Mouse (Mus musculus) limb, embryonic 13.5 days (tissue): ENCODE measurements around the gene Msl1. TPM values are rescaled to one million over a fixed set of nuclear protein-coding genes. Genes with fewer than 3 reads are reported as not detected.

ENCODE experiments used
- ATAC-seq: fragments of 200-750 bp; cut with Nextera tagmentation; 2 replicates; pipeline ENCODE4 v1.8.0; 2017; ENCODE audit warnings: low read depth, moderate number of reproducible peaks, moderate TSS enrichment; ENCODE audit not compliant: low FRiP score
- H3K27ac ChIP-seq: fragments of 300-500 bp; sonication (generic); 2 replicates; pipeline ENCODE4 v1.5.1; 2015; ENCODE audit warnings: inconsistent platforms, mild to moderate bottlenecking, moderate library complexity
- H3K27me3 ChIP-seq: fragments of 300-500 bp; sonication (generic); 2 replicates; pipeline ENCODE4 v1.6.1; 2015; ENCODE audit warnings: mild to moderate bottlenecking, inconsistent platforms
- H3K36me3 ChIP-seq: fragments of 300-500 bp; sonication (generic); 2 replicates; pipeline ENCODE4 v1.6.1; 2015; ENCODE audit warnings: inconsistent platforms, mild to moderate bottlenecking, moderate library complexity
- H3K4me1 ChIP-seq: fragments of 300-500 bp; sonication (generic); 2 replicates; pipeline ENCODE4 v1.6.1; 2015; ENCODE audit warnings: inconsistent platforms
- H3K4me2 ChIP-seq: fragments of 300-500 bp; sonication (generic); replicated peaks from 2 replicates; pipeline ENCODE4 v1.6.1; 2015; ENCODE audit warnings: inconsistent platforms, mild to moderate bottlenecking, moderate library complexity
- H3K4me3 ChIP-seq: fragments of 300-500 bp; sonication (generic); 2 replicates; pipeline ENCODE4 v1.5.1; 2015; ENCODE audit warnings: moderate library complexity, mild to moderate bottlenecking, inconsistent platforms
- H3K9ac ChIP-seq: fragments of 300-500 bp; sonication (generic); 2 replicates; pipeline ENCODE4 v1.6.1; 2015; ENCODE audit warnings: mild to moderate bottlenecking, inconsistent platforms
- H3K9me3 ChIP-seq: fragments of 300-500 bp; sonication (generic); 2 replicates; pipeline ENCODE4 v1.6.1; 2016; ENCODE audit warnings: inconsistent platforms
- WGBS: fragments of 180-500 bp; shearing (Covaris S2); methylation state at CpG from one replicate; pipeline ENCODE4 v1.1.7; 2015; 5-methylcytosine and 5-hydroxymethylcytosine counted together
- polyA plus RNA-seq: library from polyadenylated mRNA; unstranded; fragments of >200 nt; fragmentation: Nextera tagmentation; extraction: Ambion mirVana; gene quantifications from 2 replicates; pipeline ENCODE4 v1.2.1, GENCODE M21; 2015

Msl1 gene
- polyA plus RNA-seq, 1 experiment from 2014 or later, result 29.2 TPM

DNA sequence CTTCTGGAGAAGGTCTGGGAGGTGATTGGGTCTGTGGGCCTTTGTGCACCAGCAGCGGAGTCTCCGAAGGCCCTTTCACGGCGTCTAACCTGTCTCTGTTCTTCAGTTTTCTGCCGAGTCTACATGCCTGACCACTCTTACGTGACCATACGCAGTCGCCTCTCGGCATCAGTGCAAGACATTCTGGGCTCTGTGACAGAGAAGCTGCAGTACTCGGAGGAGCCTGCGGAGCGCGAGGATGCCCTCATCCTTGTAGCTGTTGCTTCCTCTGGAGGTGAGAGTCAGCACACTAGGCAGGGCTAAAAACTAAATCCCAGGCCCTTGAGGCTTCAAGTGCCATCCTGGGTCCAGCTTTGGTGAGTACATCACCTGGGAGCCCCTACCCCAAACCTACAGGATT lies 50.7 kb downstream of the Msl1 start:
- Histone ChIP-seq H3K9ac (no peak overlapping the region), H3K9me3 (no peaks in the 10 kb centered on the region), H3K4me1 (peaks cover 19% of the 10 kb centered on the region), H3K27me3 (peaks cover 3% of the 10 kb centered on the region; the same call in 1 of the 2 replicates), H3K27ac (no peak overlapping the region), H3K36me3 (peaks cover 15% of the 10 kb centered on the region), H3K4me2 (no peak overlapping the region), H3K4me3 (no peak overlapping the region)
- WGBS, result 56% methylated on average over 13 of the region's 13 CpGs
- no peak for ATAC-seq

DNA sequence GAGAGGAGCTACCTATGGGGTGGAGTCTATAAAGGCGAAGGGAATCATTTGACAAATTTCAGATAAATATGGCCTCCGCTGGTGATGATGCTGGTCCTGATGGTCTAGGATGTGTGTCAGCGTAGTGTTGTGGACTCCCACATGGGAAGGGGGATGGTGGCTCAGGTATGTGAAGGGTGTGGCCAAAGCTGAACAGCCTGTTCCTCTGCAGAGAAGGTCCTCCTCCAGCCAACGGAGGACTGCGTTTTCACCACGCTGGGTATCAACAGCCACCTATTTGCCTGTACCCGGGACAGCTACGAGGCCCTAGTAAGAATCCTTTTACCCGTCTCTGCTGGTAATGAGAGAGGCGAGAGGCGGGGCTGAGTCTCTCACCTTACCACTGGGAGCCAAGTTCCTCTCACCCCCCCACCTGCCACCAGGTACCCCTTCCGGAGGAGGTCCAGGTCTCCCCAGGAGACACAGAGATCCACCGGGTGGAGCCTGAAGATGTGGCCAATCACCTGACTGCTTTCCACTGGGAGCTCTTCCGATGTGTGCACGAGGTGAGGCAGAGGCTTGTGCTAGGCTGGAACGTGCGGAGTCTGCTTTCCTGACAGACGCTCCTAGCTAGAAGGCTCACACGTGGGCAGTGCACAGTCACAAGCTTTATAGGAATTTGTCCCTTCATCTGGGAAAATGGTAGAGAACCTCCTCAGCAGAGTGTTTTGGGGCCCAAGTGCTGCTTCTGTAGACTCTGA lies 51.7 kb downstream of the Msl1 start:
- no peaks in the 10 kb centered on the region for H3K9me3 ChIP-seq
- H3K4me3 ChIP-seq, result no peak overlapping the region
- no peak for ATAC-seq
- peaks cover 20% of the 10 kb centered on the region for H3K36me3 ChIP-seq
- H3K4me2 ChIP-seq, result no peak overlapping the region
- no peak overlapping the region for H3K9ac ChIP-seq
- 55% methylated on average over 19 of the region's 19 CpGs for WGBS
- H3K27me3 ChIP-seq, result peaks cover 3% of the 10 kb centered on the region; the same call in 1 of the 2 replicates
- peaks cover 23% of the 10 kb centered on the region for H3K4me1 ChIP-seq
- no peak overlapping the region for H3K27ac ChIP-seq

DNA sequence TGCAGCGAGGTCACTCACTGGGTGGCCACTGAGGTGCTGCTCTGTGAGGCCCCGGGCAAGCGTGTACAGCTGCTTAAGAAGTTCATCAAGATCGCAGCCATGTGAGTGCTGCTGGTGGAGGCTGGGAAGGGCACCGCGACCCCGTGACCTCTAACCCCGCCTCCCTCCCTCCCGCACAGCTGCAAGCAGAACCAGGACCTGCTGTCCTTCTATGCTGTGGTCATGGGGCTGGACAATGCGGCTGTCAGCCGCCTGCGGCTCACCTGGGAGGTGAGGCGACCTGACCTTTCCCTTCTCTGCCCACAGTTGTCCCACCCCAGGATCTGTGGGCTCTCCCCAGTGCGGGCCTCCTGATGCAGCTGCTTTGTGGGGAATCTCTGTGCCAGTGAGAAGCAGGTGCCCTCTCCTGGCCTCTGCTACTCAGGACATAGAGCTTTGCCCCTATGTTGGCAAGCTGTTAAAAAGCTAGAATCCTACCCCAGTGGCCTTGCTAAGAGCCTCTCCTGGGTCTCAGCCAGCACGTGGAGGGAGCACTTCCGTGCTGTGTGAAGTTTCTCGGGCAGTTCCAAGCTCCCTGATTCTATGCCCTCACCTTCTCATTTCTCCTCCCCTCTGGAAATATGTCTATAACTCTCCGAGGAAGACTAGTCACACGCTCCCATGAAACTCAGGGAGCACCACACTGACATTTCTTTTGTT lies 54.0 kb downstream of the Msl1 start:
- H3K4me1 ChIP-seq, result peaks cover 45% of the 10 kb centered on the region
- peak overlapping the region; percentile 30 for H3K4me2 ChIP-seq
- H3K27me3 ChIP-seq, result peaks cover 3% of the 10 kb centered on the region; the same call in 1 of the 2 replicates
- H3K9ac ChIP-seq, result 0 out of 2 replicates have a peak overlapping the region, but pooled peaks have one; percentile 39
- no peak for ATAC-seq
- H3K27ac ChIP-seq, result no peak overlapping the region
- H3K9me3 ChIP-seq, result no peaks in the 10 kb centered on the region
- peaks cover 16% of the 10 kb centered on the region for H3K36me3 ChIP-seq
- WGBS, result 12% methylated on average over 19 of the region's 19 CpGs
- H3K4me3 ChIP-seq, result no peak overlapping the region

DNA sequence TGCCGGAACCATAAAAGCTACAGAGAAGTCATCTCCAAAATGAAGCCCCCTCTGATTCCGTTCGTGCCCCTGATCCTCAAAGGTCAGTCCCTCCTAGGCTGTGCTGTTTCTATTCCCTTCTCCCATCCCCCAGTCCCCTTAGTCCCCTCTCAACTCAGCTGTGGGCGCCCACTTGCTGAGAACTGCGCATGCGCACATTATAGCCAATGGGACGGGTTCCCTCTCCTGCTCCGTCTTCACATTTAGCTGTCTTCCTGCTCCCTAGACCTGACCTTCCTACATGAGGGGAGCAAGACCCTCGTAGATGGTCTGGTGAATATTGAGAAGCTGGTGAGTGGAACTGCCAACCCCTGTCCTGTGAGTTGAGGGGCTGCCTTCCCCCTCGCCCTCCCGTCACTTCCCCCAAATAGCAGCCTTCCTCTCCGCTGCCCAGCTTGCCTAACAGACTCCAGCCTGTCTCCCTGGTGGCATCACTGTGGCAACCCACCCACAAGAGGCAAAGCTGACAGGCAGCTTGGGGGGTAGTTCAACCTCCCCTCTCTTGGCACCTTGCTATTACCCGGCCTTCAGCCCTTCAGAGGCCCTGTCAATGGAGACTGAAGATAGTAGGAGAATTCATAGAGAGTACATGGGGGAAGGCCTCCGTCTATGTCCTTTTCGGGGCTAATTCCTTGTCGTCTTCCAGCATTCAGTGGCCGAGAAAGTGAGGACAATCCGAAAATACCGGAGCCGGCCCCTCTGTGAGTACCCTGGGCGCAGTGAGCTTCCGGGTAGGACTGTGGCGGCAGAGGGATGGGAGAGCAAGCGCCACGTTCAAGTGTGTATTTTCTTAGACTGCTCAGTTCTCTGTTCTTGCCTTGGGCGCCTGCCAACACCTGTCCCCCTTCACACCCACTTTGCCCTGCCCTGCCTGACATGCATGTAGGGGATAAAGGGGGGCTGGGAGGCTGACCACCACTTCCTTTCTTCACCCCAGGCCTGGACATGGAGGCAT lies 55.1 kb downstream of the Msl1 start:
- no peak overlapping the region for H3K27ac ChIP-seq
- H3K4me2 ChIP-seq, result 0 out of 2 replicates have a peak overlapping the region, but pooled peaks have one; percentile 11
- WGBS, result 67% methylated on average over 26 of the region's 26 CpGs
- H3K9ac ChIP-seq, result peak overlapping the region; percentile 19; the same call in 1 of the 2 replicates
- H3K4me1 ChIP-seq, result peaks cover 45% of the 10 kb centered on the region
- peaks cover 16% of the 10 kb centered on the region for H3K36me3 ChIP-seq
- no peak for ATAC-seq
- H3K9me3 ChIP-seq, result no peaks in the 10 kb centered on the region
- peaks cover 3% of the 10 kb centered on the region; the same call in 1 of the 2 replicates for H3K27me3 ChIP-seq
- no peak overlapping the region for H3K4me3 ChIP-seq

DNA sequence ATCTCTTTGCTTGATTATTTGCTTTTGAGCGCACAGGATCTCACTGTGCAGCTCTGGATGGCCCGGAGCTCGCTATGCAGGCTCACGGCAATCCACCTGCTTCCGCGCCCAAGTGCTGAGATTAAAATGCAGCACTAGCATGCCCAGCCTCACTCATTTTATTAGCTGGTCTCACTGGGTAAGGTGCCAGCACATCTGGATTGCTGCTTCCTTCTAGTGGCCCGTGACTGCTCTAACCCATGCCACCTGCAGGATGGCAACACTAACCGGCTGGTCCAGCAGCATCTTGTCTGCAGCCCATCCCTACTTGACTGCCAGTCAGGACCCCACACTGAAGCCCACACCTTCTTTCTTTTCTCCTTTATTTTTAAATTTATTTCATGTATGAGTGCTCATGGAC lies 58.8 kb downstream of the Msl1 start:
- 86% methylated on average over 8 of the region's 8 CpGs for WGBS
- ATAC-seq, result no peak
- H3K4me1 ChIP-seq, result peaks cover 42% of the 10 kb centered on the region
- H3K27me3 ChIP-seq, result peaks cover 2% of the 10 kb centered on the region; the same call in 1 of the 2 replicates
- no peak overlapping the region for H3K4me2 ChIP-seq
- H3K27ac ChIP-seq, result no peak overlapping the region
- H3K9me3 ChIP-seq, result no peaks in the 10 kb centered on the region
- no peak overlapping the region for H3K9ac ChIP-seq
- H3K36me3 ChIP-seq, result peaks cover 12% of the 10 kb centered on the region; the same call in 1 of the 2 replicates
- H3K4me3 ChIP-seq, result no peak overlapping the region

DNA sequence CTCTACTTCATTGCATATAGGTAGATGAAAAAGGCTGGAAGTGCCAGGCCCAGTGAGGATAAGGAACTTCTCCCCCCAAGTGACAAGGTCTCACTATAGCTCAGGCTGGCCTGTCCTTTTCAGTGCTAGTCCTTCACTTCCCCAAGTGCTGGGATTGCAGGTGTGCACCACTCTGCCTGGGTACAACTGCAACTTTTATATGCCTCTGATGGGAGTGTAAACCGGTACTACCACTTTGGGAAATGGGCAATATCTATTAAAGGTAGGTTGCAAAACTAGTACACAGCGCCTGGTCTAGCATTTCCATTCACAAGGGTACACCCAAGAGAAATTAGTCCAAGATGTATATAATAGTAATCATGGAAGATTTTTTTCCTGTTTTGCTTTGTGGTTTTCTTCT lies 59.3 kb downstream of the Msl1 start:
- no peak for ATAC-seq
- Histone ChIP-seq H3K27me3 (no peaks in the 10 kb centered on the region), H3K27ac (no peak overlapping the region), H3K4me3 (no peak overlapping the region), H3K9ac (no peak overlapping the region), H3K4me2 (no peak overlapping the region), H3K4me1 (peaks cover 37% of the 10 kb centered on the region), H3K36me3 (peaks cover 12% of the 10 kb centered on the region; the same call in 1 of the 2 replicates), H3K9me3 (no peaks in the 10 kb centered on the region)
- 76% methylated on average over 2 of the region's 2 CpGs for WGBS

Other genes starting within 250 kb of the Msl1 start
- gene Ikzf3, start 249.5 kb upstream of the Msl1 start, polyA plus RNA-seq, result 0.49 and 0.52 TPM in 2 replicates
- 0.11 and 0.31 TPM in 2 replicates for gene Zpbp2, start 244.4 kb upstream of the Msl1 start, polyA plus RNA-seq
- gene Ormdl3, start 208.1 kb upstream of the Msl1 start, polyA plus RNA-seq, result 82.8 and 83.6 TPM in 2 replicates
- not detected in 2 replicates for gene Lrrc3c, start 197.2 kb upstream of the Msl1 start, polyA plus RNA-seq
- 1.2 and 1.4 TPM in 2 replicates for gene Gm12355, start 169.9 kb upstream of the Msl1 start, polyA plus RNA-seq
- not detected in 2 replicates for gene Gsdma3, start 169.2 kb upstream of the Msl1 start, polyA plus RNA-seq
- not detected in 2 replicates for gene Gsdma2, start 148.8 kb upstream of the Msl1 start, polyA plus RNA-seq
- gene Gsdma, start 131.2 kb upstream of the Msl1 start, polyA plus RNA-seq, result 0.10 and 0.13 TPM in 2 replicates
- gene Psmd3, start 113.0 kb upstream of the Msl1 start, polyA plus RNA-seq, result 210 and 212 TPM in 2 replicates
- not detected in 2 replicates for gene Csf3, start 94.3 kb upstream of the Msl1 start, polyA plus RNA-seq
- 56.0 and 61.0 TPM in 2 replicates for gene Med24, start 66.1 kb upstream of the Msl1 start, polyA plus RNA-seq
- gene Thra, start 54.9 kb upstream of the Msl1 start, polyA plus RNA-seq, result 34.1 and 34.3 TPM in 2 replicates
- 0.93 and 1.1 TPM in 2 replicates for gene Nr1d1, start 20.2 kb upstream of the Msl1 start, polyA plus RNA-seq
- 39.5 and 40.0 TPM in 2 replicates for gene Casc3, start 9.4 kb downstream of the Msl1 start, polyA plus RNA-seq
- 4.2 and 4.4 TPM in 2 replicates for gene Rapgefl1, start 41.3 kb downstream of the Msl1 start, polyA plus RNA-seq
- gene Wipf2, start 68.1 kb downstream of the Msl1 start, polyA plus RNA-seq, result 4.9 and 5.4 TPM in 2 replicates
- 31.4 and 32.3 TPM in 2 replicates for gene Cdc6, start 112.3 kb downstream of the Msl1 start, polyA plus RNA-seq
- 46.5 and 49.8 TPM in 2 replicates for gene Rara, start 132.3 kb downstream of the Msl1 start, polyA plus RNA-seq
- 0.41 and 0.78 TPM in 2 replicates for gene Gjd3, start 187.5 kb downstream of the Msl1 start, polyA plus RNA-seq
- gene Top2a, start 228.7 kb downstream of the Msl1 start, polyA plus RNA-seq, result 270 and 275 TPM in 2 replicates
- 1,212 and 1,268 TPM in 2 replicates for gene Igfbp4, start 245.7 kb downstream of the Msl1 start, polyA plus RNA-seq